Comparison of ENCODE assay signal across 8 mouse cellular contexts in genomic region chr7:24593621-24594308, GRCm38 (mm10). TPM values are rescaled to one million over a fixed set of nuclear protein-coding genes. Genes with fewer than 3 reads are reported as not detected.
A peak's percentile ranks its signal among the peaks of the same experiment; 100 is the strongest.
DNase-seq lines count a peak whose midpoint lies in the region; ATAC-seq lines count a peak whose summit lies in the region.

No protein-coding gene starts in this region.

- peak overlapping the region; percentile 66 for H3K4me2 ChIP-seq in intestine, embryonic 14.5 days (ENCODE audit: low read length)
- peak overlapping the region; percentile 78 for H3K4me2 ChIP-seq in limb, embryonic 13.5 days (replicated peaks)
- peak overlapping the region; percentile 63 for H3K4me2 ChIP-seq in midbrain, embryonic 13.5 days (replicated peaks)

- H3K9ac ChIP-seq in intestine, embryonic 14.5 days (ENCODE audit: low read length): peak overlapping the region; percentile 56
- peak overlapping the region; percentile 81 for H3K9ac ChIP-seq in limb, embryonic 13.5 days
- H3K9ac ChIP-seq in midbrain, embryonic 13.5 days (replicated peaks): peak overlapping the region; percentile 71

- ATAC-seq in intestine, embryonic 14.5 days (replicated peaks; ENCODE audit: low FRiP score, low TSS enrichment, low read depth): peak; percentile 93
- peak; percentile 88 for ATAC-seq in limb, embryonic 13.5 days (ENCODE audit: low FRiP score, low read depth)
- ATAC-seq in midbrain, embryonic 13.5 days: peak; percentile 95

- no peaks in the 10 kb centered on the region for H3K27me3 ChIP-seq in intestine, embryonic 14.5 days (replicated peaks; ENCODE audit: control insufficient read depth, insufficient read depth, low read length)
- H3K27me3 ChIP-seq in limb, embryonic 13.5 days: peaks cover 4% of the 10 kb centered on the region; the same call in 1 of the 2 replicates
- peaks cover 16% of the 10 kb centered on the region for H3K27me3 ChIP-seq in midbrain, embryonic 13.5 days

- H3K9me3 ChIP-seq in intestine, embryonic 14.5 days (ENCODE audit: control insufficient read depth, low read length): no peaks in the 10 kb centered on the region
- H3K9me3 ChIP-seq in limb, embryonic 13.5 days: no peaks in the 10 kb centered on the region
- H3K9me3 ChIP-seq in midbrain, embryonic 13.5 days: no peaks in the 10 kb centered on the region

- peak overlapping the region; percentile 66 for H3K4me3 ChIP-seq in intestine, embryonic 14.5 days (ENCODE audit: low read depth, low read length)
- peak overlapping the region; percentile 75 for H3K4me3 ChIP-seq in limb, embryonic 13.5 days
- H3K4me3 ChIP-seq in midbrain, embryonic 13.5 days (replicated peaks): peak overlapping the region; percentile 54

- no peaks in the 10 kb centered on the region for H3K36me3 ChIP-seq in intestine, embryonic 14.5 days (ENCODE audit: control insufficient read depth, insufficient read depth, low read length)
- H3K36me3 ChIP-seq in limb, embryonic 13.5 days: no peaks in the 10 kb centered on the region
- H3K36me3 ChIP-seq in midbrain, embryonic 13.5 days: no peaks in the 10 kb centered on the region

- DNase-seq in layer of hippocampus, adult 11-12 months (ENCODE audit: low spot score): peak; percentile 69
- no peak for DNase-seq in layer of hippocampus, adult 9-10 months (ENCODE audit: low spot score)
- peak; percentile 84 for DNase-seq in embryo, embryonic 10.5 days (ENCODE audit: low spot score)
- peak; percentile 78 for DNase-seq in gastrocnemius, postnatal 25 days
- DNase-seq in intestine, embryonic 14.5 days (ENCODE audit: low spot score): peak; percentile 78
- DNase-seq in skeletal muscle tissue, adult 2 months (ENCODE audit: low read depth, low spot score): peak; percentile 54

- H3K27ac ChIP-seq in intestine, embryonic 14.5 days (ENCODE audit: low read depth): no peak overlapping the region
- no peak overlapping the region for H3K27ac ChIP-seq in limb, embryonic 13.5 days
- H3K27ac ChIP-seq in midbrain, embryonic 13.5 days: no peak overlapping the region

- peaks cover 4% of the 10 kb centered on the region; the same call in 1 of the 2 replicates for H3K4me1 ChIP-seq in intestine, embryonic 14.5 days (replicated peaks; ENCODE audit: control insufficient read depth, insufficient read depth, low read length)
- peaks cover 16% of the 10 kb centered on the region for H3K4me1 ChIP-seq in limb, embryonic 13.5 days
- peaks cover 25% of the 10 kb centered on the region for H3K4me1 ChIP-seq in midbrain, embryonic 13.5 days (replicated peaks)

- WGBS in intestine, embryonic 14.5 days: 3% methylated on average over 39 of the region's 39 CpGs
- WGBS in limb, embryonic 13.5 days: 2% methylated on average over 39 of the region's 39 CpGs
- WGBS in midbrain, embryonic 13.5 days: 3% methylated on average over 39 of the region's 39 CpGs

RNA-seq across cellular contexts. Expression of gene Zfp575, which starts 6.3 kb away (rescaled TPM):
- under 1 TPM in 1 of 2 experiments, not detected in 1; 0.13 TPM for total RNA-seq in gastrocnemius, postnatal 25 days (2021)
- 3.1 and 3.6 TPM in 2 replicates for polyA plus RNA-seq in intestine, embryonic 14.5 days (2014; fragmentation: Nextera tagmentation; extraction: Ambion mirVana)
- 5.9 and 6.2 TPM in 2 replicates for polyA plus RNA-seq in limb, embryonic 13.5 days (2015; fragmentation: Nextera tagmentation; extraction: Ambion mirVana)
- 6.4 and 6.6 TPM in 2 replicates for polyA plus RNA-seq in midbrain, embryonic 13.5 days (2015; fragmentation: Nextera tagmentation; extraction: Ambion mirVana)

RNA-seq across cellular contexts. Expression of gene Ethe1, which starts 6.4 kb away (rescaled TPM):
- total RNA-seq in gastrocnemius, postnatal 25 days (2021): 10 to 100 TPM; 21.6 to 25.9 TPM
- 42.9 and 46.5 TPM in 2 replicates for polyA plus RNA-seq in intestine, embryonic 14.5 days (2014; fragmentation: Nextera tagmentation; extraction: Ambion mirVana)
- 28.2 TPM in 2 replicates for polyA plus RNA-seq in limb, embryonic 13.5 days (2015; fragmentation: Nextera tagmentation; extraction: Ambion mirVana)
- polyA plus RNA-seq in midbrain, embryonic 13.5 days (2015; fragmentation: Nextera tagmentation; extraction: Ambion mirVana): 13.8 and 14.7 TPM in 2 replicates

RNA-seq across cellular contexts. Expression of gene Phldb3, which starts 16.8 kb away (rescaled TPM):
- under 1 TPM; 0.59 to 0.70 TPM for total RNA-seq in gastrocnemius, postnatal 25 days (2021)
- 0.31 and 0.38 TPM in 2 replicates for polyA plus RNA-seq in intestine, embryonic 14.5 days (2014; fragmentation: Nextera tagmentation; extraction: Ambion mirVana)
- polyA plus RNA-seq in limb, embryonic 13.5 days (2015; fragmentation: Nextera tagmentation; extraction: Ambion mirVana): 0.24 and 0.34 TPM in 2 replicates
- not detected in 2 replicates for polyA plus RNA-seq in midbrain, embryonic 13.5 days (2015; fragmentation: Nextera tagmentation; extraction: Ambion mirVana)

RNA-seq across cellular contexts. Expression of gene Lypd3, which starts 42.6 kb away (rescaled TPM):
- not detected for total RNA-seq in gastrocnemius, postnatal 25 days (2021)
- polyA plus RNA-seq in intestine, embryonic 14.5 days (2014; fragmentation: Nextera tagmentation; extraction: Ambion mirVana): 0.50 and 0.77 TPM in 2 replicates
- polyA plus RNA-seq in limb, embryonic 13.5 days (2015; fragmentation: Nextera tagmentation; extraction: Ambion mirVana): 7.9 and 10.2 TPM in 2 replicates
- polyA plus RNA-seq in midbrain, embryonic 13.5 days (2015; fragmentation: Nextera tagmentation; extraction: Ambion mirVana): not detected in 2 replicates

RNA-seq across cellular contexts. Expression of gene Xrcc1, which starts 47.7 kb away (rescaled TPM):
- 10 to 100 TPM; 15.8 to 17.5 TPM for total RNA-seq in gastrocnemius, postnatal 25 days (2021)
- polyA plus RNA-seq in intestine, embryonic 14.5 days (2014; fragmentation: Nextera tagmentation; extraction: Ambion mirVana): 91.5 and 108 TPM in 2 replicates
- polyA plus RNA-seq in limb, embryonic 13.5 days (2015; fragmentation: Nextera tagmentation; extraction: Ambion mirVana): 125 and 131 TPM in 2 replicates
- polyA plus RNA-seq in midbrain, embryonic 13.5 days (2015; fragmentation: Nextera tagmentation; extraction: Ambion mirVana): 65.8 and 71.4 TPM in 2 replicates
